Mouse (Mus musculus) thymus, postnatal 14 days (tissue): ENCODE results near the gene Zfhx3.
A peak's percentile ranks its signal among the peaks of the same experiment; 100 is the strongest.

Experiments
- DNase-seq: peaks from one replicate; pipeline ENCODE4 v3.0.0; 2021

Zfhx3 gene

DNA sequence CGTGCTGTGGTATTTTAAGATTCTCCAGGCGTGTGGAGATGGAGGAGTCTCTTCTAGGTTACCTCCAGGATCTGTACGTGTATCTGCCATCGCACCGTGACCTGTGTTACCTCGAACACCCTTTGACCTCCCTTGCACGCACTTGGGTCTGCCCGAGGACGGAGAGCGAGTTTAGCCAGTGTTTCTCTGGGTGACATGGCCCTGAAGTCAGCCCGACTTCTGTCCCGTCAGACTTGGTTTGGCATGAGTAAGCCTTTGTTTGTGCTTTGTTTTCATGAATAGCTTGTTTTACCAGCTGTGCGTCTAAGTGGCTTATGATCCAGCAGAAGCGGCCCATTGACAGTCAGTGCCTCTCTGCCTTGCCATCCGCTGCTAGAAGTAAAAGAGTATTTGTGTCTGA is 961.1 kb downstream of the Zfhx3 start:
- DNase-seq = no peak

DNA sequence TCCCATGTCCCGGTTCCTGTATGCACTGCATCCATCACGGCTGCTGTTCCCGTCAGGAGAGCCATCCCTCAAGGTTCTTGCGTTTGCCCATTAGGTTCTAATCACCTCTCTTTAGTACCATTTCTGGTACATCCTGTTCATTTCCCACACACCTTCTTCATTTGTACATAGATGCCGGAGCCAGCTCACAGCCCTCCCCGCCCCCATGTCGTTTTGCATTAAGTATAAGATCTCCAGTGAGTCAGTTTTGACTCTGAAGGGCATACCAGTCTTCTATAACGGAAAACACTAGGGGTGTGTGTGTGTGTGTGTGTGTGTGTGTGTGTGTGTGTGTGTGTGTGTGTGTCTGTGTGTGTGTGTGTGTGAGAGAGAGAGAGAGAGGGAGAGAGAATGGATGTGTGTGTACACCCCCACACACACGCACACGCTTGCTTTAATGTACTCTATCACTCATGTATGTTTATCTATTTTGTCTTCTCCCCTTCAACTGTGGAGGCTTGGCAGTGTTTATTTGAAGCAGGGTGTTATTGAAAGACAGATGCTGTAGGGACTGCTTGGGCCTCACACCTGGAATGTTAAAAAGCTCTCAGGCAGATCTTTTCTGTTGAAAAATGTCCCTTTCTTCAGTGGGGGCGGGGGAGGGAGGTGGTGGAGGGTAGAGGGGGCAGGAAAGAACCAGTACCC is 962.0 kb downstream of the Zfhx3 start:
- peak; percentile 65 for DNase-seq

DNA sequence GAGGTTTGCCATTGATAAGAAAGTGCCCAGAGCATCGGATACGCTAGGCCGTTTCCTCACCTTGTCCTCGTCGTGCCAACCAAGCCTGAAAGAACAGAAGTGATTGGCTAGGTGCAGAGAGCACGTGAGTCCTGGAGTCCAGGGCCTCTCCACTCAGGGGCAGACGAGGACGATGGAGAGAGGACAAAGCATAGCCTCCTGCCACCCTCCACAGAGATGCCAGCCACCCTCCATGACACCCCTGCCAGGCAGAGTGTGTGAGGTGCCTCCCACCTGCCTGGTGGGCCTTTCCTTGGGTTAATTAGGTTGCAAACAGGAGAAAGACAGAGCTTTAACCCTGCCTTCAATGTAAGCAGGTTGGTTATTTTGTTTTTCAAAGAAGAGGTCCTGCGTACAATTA is 965.6 kb downstream of the Zfhx3 start:
- DNase-seq = no peak

DNA sequence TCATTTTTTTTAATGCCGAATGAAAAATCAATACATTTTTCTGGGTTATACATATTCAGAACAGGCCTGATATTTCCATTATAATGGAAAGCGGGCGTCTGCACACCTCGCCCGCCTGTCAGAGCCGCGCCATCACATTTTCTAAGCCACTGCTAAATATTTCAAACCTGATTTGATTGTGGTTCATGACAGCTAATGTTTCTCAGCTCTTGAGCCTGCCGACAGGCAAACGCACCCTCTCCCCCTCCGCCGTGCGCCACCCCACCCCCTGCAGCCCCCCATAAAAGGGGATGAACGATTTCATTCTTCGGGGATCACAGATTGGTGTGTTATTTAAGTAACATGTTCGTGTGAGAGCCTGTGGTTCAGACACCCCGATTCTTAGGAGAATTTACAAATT is 966.1 kb downstream of the Zfhx3 start:
- no peak for DNase-seq

DNA sequence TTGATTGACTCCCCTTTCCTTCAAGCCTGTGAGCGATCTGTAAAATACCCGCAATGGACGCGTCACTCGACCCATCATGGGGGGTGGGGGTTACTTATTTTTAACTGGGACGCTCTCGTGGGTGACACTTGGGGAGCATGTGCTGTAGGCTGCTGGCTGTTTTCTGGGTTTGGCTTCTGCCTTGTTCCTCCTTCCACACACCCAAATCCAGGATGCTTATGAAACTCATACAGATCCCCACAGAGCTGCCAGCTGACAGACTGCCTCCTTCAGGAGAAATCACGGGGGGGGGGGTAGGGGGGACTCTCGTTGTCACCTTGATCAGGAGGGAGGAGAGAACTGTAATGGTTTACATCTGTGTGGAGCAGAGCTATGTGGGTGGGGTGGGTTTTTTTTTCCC is 966.6 kb downstream of the Zfhx3 start:
- DNase-seq = no peak

DNA sequence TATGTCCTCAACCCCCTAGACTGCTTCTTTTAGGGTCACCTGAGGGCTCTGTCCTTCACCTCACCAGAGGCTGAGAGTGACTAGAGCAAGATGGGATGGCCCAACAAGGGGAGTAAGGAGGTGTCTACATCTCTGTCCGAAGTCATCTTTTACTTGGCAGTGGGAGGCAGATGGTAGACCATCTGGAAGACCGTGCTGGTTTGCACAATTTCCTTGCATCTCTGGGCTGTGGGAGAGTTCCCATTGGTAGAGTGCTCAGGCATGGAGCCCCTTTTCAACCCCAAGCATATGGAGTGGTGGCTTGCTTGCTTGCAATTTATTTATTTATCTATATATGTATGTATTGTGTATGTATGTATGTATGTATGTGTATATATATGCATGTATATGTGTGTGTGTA is 967.0 kb downstream of the Zfhx3 start:
- DNase-seq = no peak

DNA sequence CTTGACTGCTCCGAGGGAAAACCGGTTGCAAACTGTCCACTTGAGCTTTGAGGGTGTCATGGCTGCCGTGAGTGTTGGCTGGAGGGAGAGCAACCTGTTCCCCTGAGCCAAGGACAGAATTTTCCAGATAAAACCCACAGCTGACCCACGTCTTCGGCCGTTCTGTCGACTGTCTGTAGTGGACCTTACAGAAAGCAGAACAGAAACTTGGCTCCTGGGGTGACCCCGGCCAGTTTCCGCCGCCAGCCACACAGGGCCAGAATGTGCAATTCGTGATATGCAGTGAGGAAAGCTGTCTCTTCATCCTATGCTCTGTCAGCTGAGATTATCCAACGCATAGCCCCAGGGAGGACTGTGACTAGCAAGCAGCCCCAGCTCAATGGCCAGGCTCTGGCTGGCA is 968.4 kb downstream of the Zfhx3 start:
- DNase-seq = peak; percentile 39

DNA sequence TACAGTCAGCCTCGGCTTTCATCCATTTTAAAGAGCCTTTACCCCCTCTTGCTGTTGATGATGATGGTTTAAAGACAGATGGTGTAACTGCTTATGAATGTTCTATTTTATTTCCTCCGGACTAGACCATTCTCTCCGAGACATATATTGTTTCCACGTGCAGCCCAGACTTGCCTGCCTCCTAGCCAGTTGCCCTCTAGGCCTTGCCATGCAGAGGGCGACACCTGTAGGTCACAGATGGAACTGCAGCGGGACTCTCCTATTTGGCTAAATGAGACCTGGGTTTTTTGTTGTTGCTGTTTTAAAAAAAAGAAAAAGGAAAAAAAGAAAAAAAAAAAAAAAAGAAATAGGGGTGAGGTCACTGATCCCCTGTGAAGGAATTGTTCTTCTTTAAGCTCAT is 969.1 kb downstream of the Zfhx3 start:
- DNase-seq = peak; percentile 95

DNA sequence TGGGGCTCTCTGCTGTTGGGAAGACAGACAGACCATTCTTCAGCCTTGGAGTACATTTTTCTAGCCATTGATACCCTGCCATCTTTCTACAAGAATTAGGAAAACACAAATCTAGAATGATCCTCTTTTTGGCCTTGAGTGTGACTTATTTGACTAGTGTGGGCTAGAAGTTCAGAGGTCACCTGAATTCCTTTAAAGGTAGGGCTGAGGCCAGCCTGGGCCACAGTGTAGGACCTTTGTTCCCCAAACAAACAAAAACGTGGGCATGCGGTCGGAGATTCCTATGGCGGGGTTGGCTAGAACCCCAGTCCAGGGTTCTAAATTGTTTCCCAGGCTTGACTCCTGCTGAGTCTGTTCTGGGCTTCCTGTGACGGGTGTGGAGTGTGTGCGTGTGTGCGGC is 970.6 kb downstream of the Zfhx3 start:
- DNase-seq = no peak

DNA sequence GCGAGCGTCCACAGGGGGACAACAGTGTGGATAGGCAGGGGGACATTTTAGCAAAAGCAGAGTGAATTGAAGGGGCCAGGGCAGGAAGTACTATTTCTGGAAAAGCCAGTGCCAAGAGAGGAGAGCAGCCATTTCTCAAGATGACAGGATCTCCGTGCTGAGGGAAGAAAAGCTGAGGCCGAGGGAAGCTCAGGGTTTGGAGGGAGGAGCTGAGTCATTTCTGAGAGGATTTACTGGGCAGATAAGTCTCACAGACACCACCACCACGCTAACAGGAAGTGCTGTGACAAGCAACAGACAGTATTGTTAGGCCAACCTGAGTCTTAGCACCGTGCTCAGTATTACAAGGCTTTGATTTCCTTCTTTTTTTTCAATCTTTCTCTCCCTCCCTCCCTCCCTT is 973.0 kb downstream of the Zfhx3 start:
- DNase-seq = no peak

DNA sequence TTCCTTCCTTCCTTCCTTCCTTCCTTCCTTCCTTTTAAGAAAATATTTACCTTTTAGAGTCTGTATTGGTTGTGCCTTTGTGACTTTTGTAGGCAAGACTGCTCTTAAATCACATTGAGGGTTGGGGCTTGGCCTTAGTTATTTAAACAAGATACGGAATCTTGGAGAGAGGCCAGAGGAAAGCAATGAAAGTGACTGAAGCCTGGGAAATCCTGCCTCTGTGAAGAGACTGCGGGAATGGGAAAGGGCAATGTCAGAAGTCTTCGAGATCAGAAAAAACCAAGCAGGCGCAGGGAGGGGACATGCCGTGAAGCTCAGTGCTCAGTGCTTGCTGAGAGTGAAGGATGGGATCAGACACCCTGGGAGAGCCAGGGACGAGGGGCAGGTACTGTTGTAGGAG is 973.4 kb downstream of the Zfhx3 start:
- DNase-seq = no peak

DNA sequence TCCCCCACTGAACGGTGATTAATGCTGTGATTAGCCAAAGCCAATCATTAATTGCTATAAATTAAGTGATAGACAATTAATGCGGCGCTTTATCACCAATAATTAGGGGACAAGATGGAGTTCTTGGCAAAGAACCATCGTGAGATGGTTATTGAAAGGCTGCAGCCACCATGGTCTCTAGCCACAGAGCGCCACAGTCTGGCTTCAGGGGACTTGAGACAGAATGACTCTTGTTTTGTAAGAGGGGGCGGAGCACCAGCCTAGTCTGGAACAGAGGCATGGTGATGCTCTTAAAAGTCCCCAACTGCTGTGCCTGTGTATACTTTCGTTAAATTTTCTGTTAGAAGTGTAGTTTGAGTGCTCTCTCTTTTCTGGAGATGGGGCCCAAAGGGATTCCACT is 977.7 kb downstream of the Zfhx3 start:
- DNase-seq = no peak

DNA sequence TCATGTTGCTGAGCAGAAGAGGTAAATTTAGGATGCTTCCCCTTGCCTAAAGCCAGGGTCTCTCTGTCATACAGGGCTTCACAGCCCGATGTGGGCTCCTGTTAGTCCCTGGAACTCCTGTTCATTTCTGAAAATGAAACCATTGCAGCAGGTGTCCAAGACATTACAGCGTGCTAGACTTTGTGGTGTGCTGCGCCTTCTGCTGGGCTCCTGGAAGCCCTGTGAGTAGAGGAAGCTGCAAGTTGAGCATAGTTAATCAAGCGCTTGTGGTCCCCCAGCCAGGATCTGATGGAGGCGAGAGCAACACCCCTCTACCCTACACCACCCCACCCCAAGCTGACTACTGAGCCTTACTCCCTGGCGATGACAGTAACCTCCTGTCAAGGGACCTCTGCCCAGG is 980.7 kb downstream of the Zfhx3 start:
- DNase-seq = peak; percentile 60

DNA sequence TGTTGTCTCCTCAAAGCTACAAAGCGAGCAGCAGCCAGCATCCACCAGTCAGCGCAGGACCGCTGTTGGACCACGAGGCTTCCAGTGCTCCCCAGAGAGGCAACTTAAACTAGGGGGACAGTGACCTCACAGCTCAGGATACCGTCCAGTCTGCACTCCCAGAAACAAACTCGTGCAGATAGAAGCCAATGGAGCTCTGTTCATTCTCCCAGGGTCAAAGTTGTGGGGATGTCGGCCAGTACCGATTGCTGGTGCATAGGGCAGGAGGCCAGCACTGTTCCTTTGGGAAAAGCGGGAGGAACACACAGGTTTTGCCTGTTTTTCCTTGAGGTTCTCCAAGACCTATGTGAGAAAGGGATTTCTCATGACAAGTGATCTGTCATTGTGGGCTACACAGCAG is 982.1 kb downstream of the Zfhx3 start:
- DNase-seq = no peak

DNA sequence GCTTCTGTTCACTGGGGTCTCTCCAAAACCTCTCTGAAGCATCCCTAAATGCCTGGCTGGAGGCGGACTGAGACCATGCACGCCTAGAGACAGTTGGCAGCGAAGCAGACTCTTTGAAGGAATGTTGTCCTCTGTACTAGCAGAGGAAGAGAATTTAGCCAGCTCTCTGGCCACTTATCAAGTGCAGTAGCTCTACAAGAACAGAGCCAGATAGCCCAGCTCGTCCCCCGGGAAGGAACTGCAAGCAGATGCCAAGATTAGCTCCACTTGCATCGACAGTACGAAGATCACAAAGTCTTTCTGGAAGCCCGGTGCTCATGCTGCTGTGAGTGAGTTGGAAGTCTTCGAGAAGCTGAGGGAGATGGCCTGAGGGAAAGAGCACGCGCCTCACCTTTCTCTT is 983.7 kb downstream of the Zfhx3 start:
- no peak for DNase-seq

DNA sequence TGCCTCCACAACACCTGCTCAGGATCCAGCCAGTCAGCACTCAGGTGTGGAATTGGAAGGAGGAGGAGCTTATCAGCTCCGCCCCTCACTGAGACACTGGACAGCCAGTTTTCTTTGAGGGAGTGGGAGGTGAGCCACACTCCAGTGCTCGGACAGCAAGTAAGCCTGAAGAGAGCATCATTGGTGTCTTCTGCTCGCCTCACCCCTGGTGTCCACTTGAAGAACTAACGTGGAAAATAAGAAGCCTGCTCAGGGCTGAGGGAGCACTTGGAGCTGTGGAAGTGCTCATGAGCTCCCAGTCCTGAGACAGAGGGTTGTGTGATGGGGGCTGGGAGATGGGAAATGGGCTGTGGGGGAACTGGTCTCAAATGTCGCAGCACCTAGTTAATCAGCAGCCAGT is 988.2 kb downstream of the Zfhx3 start:
- no peak for DNase-seq

DNA sequence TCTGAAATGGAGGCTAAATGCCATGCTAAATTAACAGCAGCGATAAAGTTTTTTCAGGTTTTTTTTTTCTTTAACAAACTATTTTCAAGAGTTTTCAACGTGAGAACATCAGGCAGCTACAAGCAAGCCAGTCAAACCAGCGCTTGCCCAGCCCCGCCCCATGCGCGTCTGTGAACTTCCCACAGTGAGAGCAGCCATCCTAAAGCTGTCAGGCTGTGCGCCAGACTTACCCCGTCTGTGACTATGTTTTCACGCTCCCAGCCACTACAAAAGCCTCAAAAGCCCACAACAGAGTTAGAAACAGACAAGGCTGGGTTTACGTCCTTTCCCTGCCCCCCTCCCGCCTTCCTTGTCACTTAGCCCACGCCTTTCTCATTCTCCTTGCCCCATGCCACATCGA is 989.4 kb downstream of the Zfhx3 start:
- DNase-seq = peak; percentile 58

DNA sequence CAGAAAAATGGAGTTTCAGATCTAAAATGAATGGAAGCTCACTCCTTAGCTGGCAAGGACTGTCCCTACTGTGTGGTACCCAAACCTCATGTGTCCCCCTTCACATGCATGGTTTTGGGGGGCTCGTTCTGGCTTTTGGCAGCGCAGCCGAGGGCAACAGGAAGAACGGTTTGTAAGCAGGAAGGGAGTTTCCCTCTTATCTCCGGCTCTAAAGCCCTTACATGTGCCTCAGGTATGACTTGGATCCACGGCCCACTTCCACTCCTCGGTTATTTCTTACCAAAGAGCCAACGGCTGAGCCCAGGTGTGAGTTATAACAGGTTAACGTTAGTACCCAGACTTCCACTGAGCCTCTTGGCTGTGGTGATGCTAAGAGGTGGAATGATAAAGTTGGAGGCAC is 990.3 kb downstream of the Zfhx3 start:
- no peak for DNase-seq

DNA sequence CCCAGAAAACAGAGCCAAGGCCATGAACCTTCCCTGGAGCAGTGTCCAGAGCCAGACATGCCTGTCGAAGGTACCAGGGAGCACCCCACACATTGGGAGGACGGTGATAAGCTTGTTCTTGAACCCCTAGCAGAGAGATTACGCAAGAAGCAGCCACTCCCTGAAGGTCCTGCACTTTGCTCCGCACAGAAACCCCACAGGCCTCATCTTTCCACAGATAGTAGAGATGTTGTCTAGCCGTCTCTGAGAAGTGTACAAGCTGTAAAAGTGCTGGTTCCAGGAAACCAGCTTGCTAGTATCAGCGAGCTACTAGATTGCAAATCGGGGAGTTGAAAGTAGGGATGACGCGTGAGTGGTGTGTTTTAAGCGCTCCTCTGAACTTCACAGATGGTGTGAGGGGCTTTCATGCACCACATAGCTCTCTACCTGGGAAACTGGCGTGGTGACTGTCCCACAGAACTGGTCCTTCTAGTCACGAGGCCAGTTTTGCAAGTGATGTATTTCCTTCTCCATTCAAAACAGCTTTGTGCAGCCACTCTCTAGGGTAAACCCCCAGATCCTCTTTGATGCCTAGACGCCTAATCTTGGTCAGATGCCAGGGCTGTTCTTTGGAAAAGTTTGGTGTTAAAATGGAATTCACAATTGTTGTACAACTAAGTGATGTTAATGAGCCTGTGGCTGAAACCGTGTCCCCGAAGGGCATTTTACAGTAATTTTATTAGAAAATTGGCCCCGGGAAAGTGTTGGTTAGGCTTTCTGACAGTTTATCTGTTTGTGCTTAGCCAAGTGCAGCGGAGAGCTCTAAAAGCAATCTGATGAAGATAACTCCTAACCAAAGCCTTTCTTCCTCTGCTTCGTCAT is 993.6 kb downstream of the Zfhx3 start:
- no peak for DNase-seq

DNA sequence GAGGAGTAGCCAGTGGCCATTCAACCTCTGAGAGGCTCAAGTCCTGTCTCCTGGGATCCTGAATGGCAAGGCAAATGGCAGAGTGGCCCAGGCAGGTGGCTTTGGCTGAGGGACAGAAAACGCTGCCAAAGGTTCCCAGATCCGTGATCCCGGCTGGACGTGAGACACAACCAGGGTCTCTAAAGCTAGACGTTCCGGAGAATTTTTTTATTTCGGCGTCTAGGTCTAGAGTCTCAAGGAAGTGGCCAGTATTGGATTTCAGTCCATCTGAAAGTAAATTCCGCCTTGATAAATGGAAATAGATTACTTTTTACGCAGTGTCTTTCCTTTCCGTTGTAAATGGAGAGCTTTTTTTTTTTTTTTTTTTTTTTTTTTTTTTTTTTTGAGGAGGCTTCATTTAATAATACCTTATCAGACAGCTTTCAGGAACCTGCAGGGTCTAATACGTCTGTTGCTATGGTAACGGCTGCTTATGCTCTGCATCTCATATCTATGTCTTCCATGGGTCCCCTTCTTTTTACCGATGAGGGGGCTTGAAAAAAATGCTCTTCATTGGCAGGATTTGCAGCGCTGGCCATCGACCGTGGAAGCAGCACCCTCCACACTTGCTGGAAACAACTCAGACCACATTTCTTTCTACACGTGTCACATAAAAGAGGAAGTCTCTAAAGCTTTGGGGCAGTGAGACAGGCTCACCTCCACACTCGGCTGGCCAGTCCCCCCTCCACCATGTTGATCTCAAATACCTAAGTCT is 994.4 kb downstream of the Zfhx3 start:
- DNase-seq = no peak

DNA sequence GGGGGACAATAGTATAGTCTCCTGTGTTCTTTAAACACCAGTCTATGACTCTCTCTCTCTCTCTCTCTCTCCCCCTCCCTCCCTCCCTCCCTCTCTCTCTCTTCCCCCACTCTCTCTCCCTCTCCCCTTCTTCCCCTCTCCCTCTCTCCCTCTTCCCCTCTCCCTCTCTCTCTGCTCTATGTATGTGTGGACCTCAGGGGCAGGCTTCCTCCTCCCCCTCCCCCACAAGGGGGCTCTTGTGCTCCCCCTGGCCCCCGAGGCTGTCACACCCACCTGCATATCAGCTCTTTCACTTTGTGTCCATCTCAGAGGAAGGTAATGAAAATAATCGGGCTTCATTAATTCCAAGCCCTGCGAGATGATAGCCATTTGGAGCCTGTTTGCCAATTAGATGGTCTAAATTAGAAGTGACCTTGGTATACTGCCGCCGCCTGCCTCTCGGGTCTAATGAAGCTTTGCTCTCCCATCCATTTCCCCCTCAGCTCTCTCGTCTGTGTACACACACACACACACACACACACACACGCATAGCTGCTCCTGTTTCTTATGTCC is 995.5 kb downstream of the Zfhx3 start:
- no peak for DNase-seq

DNA sequence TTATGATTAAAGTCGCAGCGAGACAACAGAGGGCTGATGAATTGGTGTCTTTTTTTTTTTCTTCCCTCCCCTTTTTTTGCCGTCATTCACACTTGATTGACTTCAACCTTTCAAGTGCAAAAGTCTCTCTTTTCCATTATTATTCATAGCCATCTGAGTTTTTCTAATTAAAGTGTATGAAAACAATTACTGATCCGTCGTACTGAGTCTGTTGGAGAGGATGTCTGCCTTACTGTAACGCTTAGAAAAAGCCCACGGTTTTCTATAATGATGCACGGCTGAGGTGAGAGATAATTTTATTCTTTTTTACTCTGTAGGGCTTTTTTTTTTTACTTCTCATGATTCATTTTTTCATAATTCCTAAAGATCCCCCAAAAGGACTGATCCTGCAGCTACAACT is 1000.2 kb downstream of the Zfhx3 start:
- DNase-seq = no peak

DNA sequence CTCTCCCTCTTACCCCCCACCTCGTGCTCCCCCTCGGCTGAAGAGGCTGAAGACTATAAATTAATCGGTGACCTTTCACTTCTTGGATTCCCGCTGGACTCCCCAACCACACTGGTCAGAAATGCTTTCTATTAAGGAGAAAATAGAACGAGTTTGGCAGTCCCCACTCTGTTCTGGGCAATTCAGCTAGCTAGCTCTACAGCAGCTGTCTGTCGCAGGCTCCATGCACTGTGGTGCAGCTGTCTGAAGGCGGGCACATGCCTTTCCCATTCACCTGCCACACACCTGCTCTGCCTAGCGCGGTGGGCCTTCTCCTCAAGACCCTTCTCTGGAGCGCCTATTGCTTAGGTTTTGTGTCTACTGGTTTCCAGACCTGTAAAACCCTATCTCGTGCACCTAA is 1000.7 kb downstream of the Zfhx3 start:
- DNase-seq = no peak

DNA sequence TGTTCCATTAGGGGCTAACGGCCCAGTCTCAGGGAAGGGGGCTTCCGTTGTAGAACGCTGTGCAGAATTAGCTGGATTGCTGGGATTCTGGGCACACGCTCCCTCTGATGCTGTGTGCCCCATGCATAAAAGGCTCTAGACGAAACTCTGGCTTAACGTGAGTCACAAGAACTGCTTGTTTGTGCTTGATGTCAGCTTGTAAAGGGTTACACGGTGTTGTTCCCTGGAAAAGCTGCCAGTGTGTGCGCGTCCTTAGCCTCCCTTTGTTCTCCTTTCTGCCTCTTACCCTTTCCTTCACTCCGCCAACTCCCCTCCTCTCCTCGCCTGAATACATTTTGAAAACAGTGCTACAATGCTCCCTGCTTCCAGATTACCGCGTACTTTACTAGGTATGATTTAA is 1001.9 kb downstream of the Zfhx3 start:
- no peak for DNase-seq
